Mouse (Mus musculus) heart, embryonic 11.5 days (tissue): ENCODE data around the gene Slc24a3. TPM values are rescaled to one million over a fixed set of nuclear protein-coding genes. Genes with fewer than 3 reads are reported as not detected.

Experiments used
- ATAC-seq: fragments of 200-750 bp; cut with Nextera tagmentation; replicated peaks from 2 replicates; pipeline ENCODE4 v1.8.0; 2017; ENCODE audit warnings: moderate library complexity; ENCODE audit not compliant: insufficient number of reproducible peaks, low FRiP score, low TSS enrichment
- H3K27ac ChIP-seq: fragments of 300-500 bp; sonication (generic); 2 replicates; pipeline ENCODE4 v1.5.1; 2014; ENCODE audit warnings: mild to moderate bottlenecking, low read depth, low read length
- H3K27me3 ChIP-seq: fragments of 300-500 bp; sonication (generic); 2 replicates; pipeline ENCODE4 v1.6.1; 2014; ENCODE audit warnings: mild to moderate bottlenecking, low read length, mixed read lengths; ENCODE audit not compliant: control insufficient read depth, insufficient read depth
- H3K36me3 ChIP-seq: fragments of 300-500 bp; sonication (generic); 2 replicates; pipeline ENCODE4 v1.6.1; 2014; ENCODE audit warnings: mild to moderate bottlenecking, low read length, moderate library complexity, mixed read lengths; ENCODE audit not compliant: control insufficient read depth, insufficient read depth
- H3K4me1 ChIP-seq: fragments of 300-500 bp; sonication (generic); 2 replicates; pipeline ENCODE4 v1.6.1; 2014; ENCODE audit warnings: low read length; ENCODE audit not compliant: control insufficient read depth, insufficient read depth
- H3K4me2 ChIP-seq: fragments of 300-500 bp; sonication (generic); 2 replicates; pipeline ENCODE4 v1.6.1; 2014; ENCODE audit warnings: mild to moderate bottlenecking, moderate library complexity
- H3K4me3 ChIP-seq: fragments of 300-500 bp; sonication (generic); 2 replicates; pipeline ENCODE4 v1.5.1; 2014; ENCODE audit warnings: low read depth, low read length
- H3K9ac ChIP-seq: fragments of 300-500 bp; sonication (generic); 2 replicates; pipeline ENCODE4 v1.6.1; 2014; ENCODE audit warnings: mild to moderate bottlenecking, low read depth, low read length, moderate library complexity
- H3K9me3 ChIP-seq: fragments of 300-500 bp; sonication (generic); replicated peaks from 2 replicates; pipeline ENCODE4 v1.6.1; 2016; ENCODE audit warnings: low read length; ENCODE audit not compliant: control insufficient read depth
- WGBS: fragments of 180-500 bp; shearing (Covaris S2); extraction: QIAGEN DNeasy Blood & Tissue Kit; methylation state at CpG from one replicate; pipeline ENCODE4 v1.1.7; 2014; ENCODE audit not compliant: insufficient replicate concordance; 5-methylcytosine and 5-hydroxymethylcytosine counted together
- polyA plus RNA-seq: library from polyadenylated mRNA; unstranded; fragments of >200 nt; fragmentation: Nextera tagmentation; extraction: Ambion mirVana; gene quantifications from 2 replicates; pipeline ENCODE4 v1.2.1, GENCODE M21; 2014

The Slc24a3 gene
- 1.7 and 2.8 TPM in 2 replicates for polyA plus RNA-seq

DNA sequence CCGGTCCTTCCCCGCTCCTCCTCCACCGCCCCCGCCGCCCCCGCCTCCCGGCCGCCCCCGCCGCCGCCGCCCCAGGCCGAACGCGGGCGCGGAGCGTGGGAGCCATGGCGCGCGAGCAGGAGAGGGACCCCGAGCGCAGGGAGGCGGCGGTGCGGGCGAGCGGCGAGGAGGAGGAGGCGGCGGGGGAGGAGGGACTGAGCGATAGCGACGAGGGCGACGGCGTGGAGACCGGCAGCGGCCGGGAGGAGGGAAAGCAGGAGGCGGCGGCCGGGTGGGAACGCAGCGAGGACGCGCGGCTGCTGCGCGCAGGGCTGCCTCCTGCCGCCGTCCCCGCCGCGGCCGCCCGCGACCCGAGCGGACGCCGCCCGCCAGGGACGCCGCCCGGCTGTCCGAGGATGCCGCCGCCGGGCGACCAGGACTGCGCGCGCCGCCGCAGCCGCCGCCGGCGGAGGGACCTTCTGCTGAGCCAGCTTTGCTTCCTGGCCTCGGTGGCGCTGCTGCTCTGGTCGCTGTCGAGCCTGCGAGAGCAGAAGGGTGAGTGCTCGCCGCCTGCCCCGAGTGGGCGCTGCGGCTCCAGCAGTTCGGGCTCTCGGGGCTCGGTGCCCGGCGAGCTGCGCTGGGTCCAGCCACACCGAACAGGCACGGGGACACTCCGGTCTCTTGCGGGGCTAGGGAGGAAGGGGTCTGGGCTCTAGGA, at the start of gene Slc24a3:
Slc24a3 (plus strand) TSS at position 91 of the 697 bp plus-strand sequence.
- peak within 1 kb of the TSS; percentile 50 for H3K27ac ChIP-seq
- H3K36me3 ChIP-seq = no peaks in the 10 kb centered on the region
- H3K4me1 ChIP-seq = peaks cover 4% of the 10 kb centered on the region
- peak; percentile 79 for ATAC-seq
- peak within 1 kb of the TSS; percentile 94 for H3K4me2 ChIP-seq
- H3K9me3 ChIP-seq = no peaks in the 10 kb centered on the region
- WGBS = under 1% methylated on average over 45 of the region's 100 CpGs
- H3K27me3 ChIP-seq = peaks cover 3% of the 10 kb centered on the region
- H3K9ac ChIP-seq = peak within 1 kb of the TSS; percentile 65
- peak within 1 kb of the TSS; percentile 83 for H3K4me3 ChIP-seq

DNA sequence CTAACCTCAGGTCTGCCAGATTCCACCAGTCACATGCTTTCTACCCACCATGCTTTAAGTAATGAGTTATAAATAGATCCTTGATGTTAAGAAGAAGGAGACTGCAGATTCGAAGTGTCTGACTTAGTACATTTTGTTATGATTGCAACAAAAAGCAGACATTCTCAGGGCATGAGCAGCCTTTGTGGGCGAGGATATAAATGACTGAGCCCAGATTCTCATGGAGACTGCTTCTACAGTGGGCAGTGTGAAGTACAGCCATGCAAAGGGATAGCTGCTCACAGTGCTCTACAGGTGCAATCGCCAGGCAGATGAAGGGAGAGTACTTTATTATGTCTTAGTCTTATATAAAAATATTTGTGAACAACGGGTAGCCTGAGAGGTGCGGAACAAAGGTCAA, 49.8 kb upstream of the Slc24a3 start:
- H3K4me2 ChIP-seq = no peak overlapping the region
- H3K36me3 ChIP-seq = no peaks in the 10 kb centered on the region
- no peaks in the 10 kb centered on the region for H3K4me1 ChIP-seq
- H3K27me3 ChIP-seq = no peaks in the 10 kb centered on the region
- no peaks in the 10 kb centered on the region for H3K9me3 ChIP-seq
- no peak for ATAC-seq
- H3K9ac ChIP-seq = no peak overlapping the region
- 66% methylated on average over 5 of the region's 5 CpGs for WGBS
- no peak overlapping the region for H3K4me3 ChIP-seq
- H3K27ac ChIP-seq = no peak overlapping the region

DNA sequence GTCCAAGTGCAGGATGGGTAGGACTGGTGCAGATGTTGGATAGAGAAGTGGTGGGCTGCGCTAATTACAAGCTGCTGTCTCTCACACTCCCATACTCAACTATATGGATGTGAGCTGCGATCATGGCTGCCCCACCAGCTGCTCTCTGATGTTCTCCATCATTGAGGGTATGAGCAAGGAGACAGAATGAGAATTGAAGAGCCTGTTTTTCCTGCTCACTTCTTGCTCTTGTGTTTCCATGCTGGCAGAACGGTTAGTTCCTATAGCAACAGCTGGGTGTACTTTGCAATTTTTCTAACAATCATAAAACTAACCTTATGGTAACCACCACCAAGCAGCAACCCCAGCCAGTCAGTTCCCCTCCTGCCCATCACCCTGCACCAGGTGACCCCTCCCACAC, 39.8 kb upstream of the Slc24a3 start:
- no peaks in the 10 kb centered on the region for H3K9me3 ChIP-seq
- ATAC-seq = no peak
- WGBS = 80% methylated on average over 3 of the region's 3 CpGs

DNA sequence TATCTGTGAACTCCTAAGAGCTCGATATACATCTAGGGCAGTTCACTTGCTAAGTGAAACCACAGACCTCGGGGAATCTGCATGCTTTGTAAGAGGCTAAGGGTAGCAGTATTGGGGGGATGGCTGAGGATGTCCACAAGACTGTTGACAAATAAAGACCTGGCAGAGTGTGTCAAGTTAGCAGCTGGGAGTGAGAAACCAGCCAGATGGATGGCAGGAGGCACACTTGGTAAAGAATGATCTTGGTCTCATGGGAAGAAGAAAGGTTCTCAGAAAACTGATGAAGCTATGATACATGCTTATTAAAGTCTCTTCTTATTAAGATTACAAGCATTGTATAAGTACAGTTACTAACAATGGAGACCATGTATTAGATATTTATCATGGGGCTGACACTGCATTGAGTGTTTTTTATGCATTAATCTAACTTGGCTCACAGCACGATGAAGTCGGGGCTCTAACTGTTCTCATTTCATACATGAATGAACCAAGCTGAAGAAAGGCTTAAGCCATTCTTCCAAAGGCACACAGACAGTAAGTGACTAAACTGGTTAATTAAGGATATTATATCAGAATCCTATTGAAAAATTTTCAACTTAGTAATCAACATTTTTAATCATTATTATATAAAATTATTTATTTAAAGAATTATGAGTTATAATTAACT, 30.8 kb upstream of the Slc24a3 start:
- no peaks in the 10 kb centered on the region for H3K36me3 ChIP-seq
- H3K27ac ChIP-seq = no peak overlapping the region
- H3K4me3 ChIP-seq = no peak overlapping the region
- H3K27me3 ChIP-seq = no peaks in the 10 kb centered on the region
- ATAC-seq = no peak
- no peak overlapping the region for H3K9ac ChIP-seq
- H3K4me2 ChIP-seq = no peak overlapping the region
- no peaks in the 10 kb centered on the region for H3K9me3 ChIP-seq
- 85% methylated on average over 4 of the region's 4 CpGs for WGBS
- no peaks in the 10 kb centered on the region for H3K4me1 ChIP-seq

More for the DNA sequence above, 39.8 kb upstream of the Slc24a3 start:
- Histone ChIP-seq H3K27ac (no peak overlapping the region), H3K9ac (no peak overlapping the region), H3K4me3 (no peak overlapping the region), H3K4me1 (no peaks in the 10 kb centered on the region), H3K36me3 (no peaks in the 10 kb centered on the region), H3K27me3 (no peaks in the 10 kb centered on the region), H3K4me2 (no peak overlapping the region)

DNA sequence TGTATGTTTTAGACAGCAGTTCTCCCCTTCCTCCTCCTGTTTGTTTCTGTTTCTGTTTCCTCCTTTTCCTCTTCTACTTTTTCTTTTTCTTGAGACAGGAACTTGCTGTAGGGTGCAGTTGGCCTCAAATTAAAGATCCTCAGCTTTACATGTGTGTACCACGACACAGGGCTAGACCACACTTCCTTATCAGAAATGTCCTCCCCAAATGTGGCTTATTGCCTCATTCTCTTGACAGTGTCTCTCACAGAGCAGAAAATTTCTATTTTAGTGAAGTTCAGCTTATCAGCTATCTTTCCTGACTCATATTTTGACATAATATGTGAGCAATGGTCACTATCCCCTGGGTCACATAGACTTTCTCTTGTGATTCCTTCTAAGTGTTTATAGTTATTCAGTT, 17.1 kb upstream of the Slc24a3 start:
- H3K4me3 ChIP-seq = no peak overlapping the region
- no peak overlapping the region for H3K27ac ChIP-seq
- H3K4me1 ChIP-seq = no peaks in the 10 kb centered on the region
- WGBS = 68% methylated on average over 1 of the region's 1 CpGs
- no peaks in the 10 kb centered on the region for H3K27me3 ChIP-seq
- no peak overlapping the region for H3K9ac ChIP-seq
- no peak overlapping the region for H3K4me2 ChIP-seq
- no peak for ATAC-seq
- H3K9me3 ChIP-seq = no peaks in the 10 kb centered on the region
- no peaks in the 10 kb centered on the region for H3K36me3 ChIP-seq

DNA sequence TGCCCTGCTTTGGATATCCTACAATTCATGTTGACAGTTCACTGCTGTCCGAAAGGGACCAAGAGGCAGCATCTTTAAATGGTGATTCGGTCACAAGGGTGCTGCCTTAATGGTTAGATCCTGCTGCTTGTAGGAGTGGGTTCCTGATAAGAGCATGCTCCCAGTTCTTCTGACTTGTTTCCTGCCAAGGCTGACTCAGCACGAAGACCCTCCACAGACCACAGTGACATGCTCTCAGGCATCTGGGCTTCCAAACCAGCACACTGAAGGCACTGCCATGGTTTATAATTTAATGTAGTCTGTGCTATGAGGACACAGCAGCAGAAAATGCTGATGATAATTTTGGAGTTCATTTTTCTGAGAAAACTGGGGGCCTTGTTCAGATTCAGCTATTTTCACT, 16.7 kb upstream of the Slc24a3 start:
- Histone ChIP-seq H3K4me3 (no peak overlapping the region), H3K4me2 (no peak overlapping the region), H3K27ac (no peak overlapping the region), H3K36me3 (no peaks in the 10 kb centered on the region), H3K27me3 (no peaks in the 10 kb centered on the region), H3K4me1 (no peaks in the 10 kb centered on the region), H3K9ac (no peak overlapping the region), H3K9me3 (no peaks in the 10 kb centered on the region)
- 65% methylated on average over 3 of the region's 3 CpGs for WGBS
- ATAC-seq = no peak

DNA sequence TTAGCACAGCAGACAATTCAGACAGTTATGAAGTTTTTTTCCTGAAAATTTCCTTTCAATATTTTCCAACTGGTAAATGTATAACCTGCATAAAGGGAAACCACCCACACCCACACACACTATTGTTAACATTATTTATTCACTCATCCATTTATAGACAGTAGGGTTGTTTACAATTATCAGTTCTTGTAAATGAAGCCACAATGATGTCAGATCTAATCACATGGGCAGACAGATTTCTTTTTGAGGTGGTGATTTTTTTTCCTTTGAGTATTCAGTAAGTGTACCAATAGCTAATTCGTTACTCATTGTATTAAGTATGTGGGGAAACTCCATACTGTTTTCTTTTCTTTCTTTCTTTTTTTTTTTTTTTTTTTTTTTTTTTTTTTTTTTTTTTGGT, 15.3 kb upstream of the Slc24a3 start:
- no peak overlapping the region for H3K27ac ChIP-seq

DNA sequence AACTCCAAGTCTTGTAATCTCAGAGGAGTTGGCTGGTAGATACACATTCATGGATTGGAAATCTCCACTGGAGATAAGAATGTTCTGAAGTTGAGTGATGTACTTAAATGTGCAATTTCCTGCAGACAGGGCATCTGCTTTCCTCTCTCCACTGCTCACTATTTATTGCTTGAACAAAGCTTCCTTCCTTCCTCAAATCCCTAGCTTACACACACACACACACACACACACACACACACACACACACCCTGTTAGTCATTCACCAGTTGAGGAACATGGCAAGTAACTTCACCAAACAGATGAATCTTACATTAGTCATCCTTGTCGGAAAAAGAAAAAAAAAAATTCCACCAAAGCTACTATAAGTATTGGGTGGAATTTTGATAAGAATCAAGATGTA, 8.6 kb upstream of the Slc24a3 start:
- WGBS = 67% methylated on average over 1 of the region's 1 CpGs
- Histone ChIP-seq H3K4me3 (no peak overlapping the region), H3K27ac (no peak overlapping the region), H3K9me3 (no peaks in the 10 kb centered on the region), H3K36me3 (no peaks in the 10 kb centered on the region), H3K4me1 (no peaks in the 10 kb centered on the region), H3K9ac (no peak overlapping the region), H3K4me2 (no peak overlapping the region), H3K27me3 (no peaks in the 10 kb centered on the region)
- no peak for ATAC-seq

More for the DNA sequence above, 15.3 kb upstream of the Slc24a3 start:
- ATAC-seq = no peak
- Histone ChIP-seq H3K36me3 (no peaks in the 10 kb centered on the region), H3K4me2 (no peak overlapping the region), H3K27me3 (no peaks in the 10 kb centered on the region), H3K4me3 (no peak overlapping the region), H3K4me1 (no peaks in the 10 kb centered on the region), H3K9me3 (no peaks in the 10 kb centered on the region), H3K9ac (no peak overlapping the region)
- WGBS = 81% methylated on average over 1 of the region's 1 CpGs
